Mouse (Mus musculus): ENCODE data around the gene Crx.

Crx gene

DNA sequence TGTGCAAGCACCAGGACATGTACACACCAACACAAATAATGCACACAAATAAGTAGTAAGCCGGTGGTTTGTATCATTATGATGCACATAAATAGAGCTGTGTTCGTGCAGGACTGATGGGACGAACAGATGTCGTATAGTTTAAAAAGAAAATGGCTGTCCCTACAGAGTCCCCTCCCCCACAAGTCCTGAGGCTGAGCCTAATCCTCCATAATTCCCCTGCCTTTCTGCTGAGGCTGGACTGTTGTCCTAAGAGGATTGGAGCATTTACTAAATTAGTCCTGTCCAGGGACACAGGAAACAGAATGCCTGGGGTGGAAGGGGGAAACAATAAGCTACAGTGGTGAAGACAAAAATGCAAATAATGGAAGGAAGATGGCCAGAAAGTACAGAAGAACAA lies 15.7 kb downstream of the Crx start:
- CTCF ChIA-PET: no interaction called here

GRCm38 (mm10) chr7:15859657-15860056 lies 20.1 kb downstream of the Crx start:
- CTCF ChIA-PET: no interaction called here

DNA sequence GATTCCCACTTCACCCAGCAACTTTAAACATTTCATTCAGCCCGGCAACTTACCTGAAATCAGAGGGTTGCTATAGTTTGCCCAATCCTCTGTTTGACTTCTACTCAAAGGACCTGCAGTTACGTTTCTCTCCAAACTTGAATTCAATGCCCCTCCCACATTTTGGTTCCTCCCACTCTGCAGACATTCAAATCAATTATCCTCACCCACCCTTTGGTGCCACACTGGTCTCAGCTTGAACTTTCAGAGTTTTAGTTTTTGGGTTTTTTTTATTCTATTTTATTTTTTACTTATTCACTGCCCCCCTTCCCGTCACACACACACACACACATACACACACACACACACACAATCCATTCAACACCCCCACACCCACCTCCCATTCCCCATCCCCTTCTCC lies 40.2 kb downstream of the Crx start, which contains the start of gene Obox6:
TSS of gene Obox6 (minus strand) at position 101 of the 400 bp plus-strand sequence.
- CTCF ChIA-PET: no interaction called here

All from spleen, embryonic (tissue).